Mouse (Mus musculus): Measurements from ENCODE around the gene Myh7.

GRCm38 (mm10) chr14:55024236-55024635 is 29.8 kb upstream of the Myh7 start:
- TF ChIP-seq GATA1 (IDR thresholded peaks at IDR 0.05; ENCODE audit: borderline replicate concordance, low read length): no peak
- TF ChIP-seq FLI1 (IDR thresholded peaks at IDR 0.05; ENCODE audit: low read length): no peak
